Mouse (Mus musculus) thymus, postnatal 25 days (tissue): Measurements from ENCODE around the gene Esp15.
"Not testable (repeated sequence)": the region's sequence is repeated elsewhere in the genome, so short reads cannot be mapped to it uniquely, and the experiment has no call there.

Experiments used
- DNase-seq: peaks from one replicate; pipeline ENCODE4 v3.0.0; 2022

Esp15 gene

GRCm38 (mm10) chr17:39640654-39641053 is at the start of gene Esp15:
Esp15 (plus strand) TSS chr17:39640954.
- DNase-seq, result not testable (repeated sequence)

DNA sequence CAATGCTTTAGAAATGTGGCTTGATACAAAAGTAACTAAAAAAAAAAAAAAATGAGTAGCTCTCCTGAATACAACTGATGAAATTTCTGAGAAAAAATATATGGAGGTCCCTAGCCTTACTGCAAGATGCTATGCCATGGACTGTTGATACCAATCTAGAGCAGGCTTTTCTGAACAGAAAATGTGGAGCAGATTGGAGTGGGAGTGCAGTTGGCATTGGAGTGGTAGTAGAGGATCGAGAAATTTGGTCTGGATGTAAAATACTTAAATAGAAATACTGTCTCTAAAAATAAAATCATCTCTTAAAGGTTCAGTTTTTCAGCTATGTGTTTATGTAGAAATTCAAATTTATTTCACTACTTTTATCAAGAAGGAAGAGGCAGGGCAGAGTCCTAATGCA is 49.2 kb upstream of the Esp15 start:
- no peak for DNase-seq
